Mouse (Mus musculus) brain, embryonic 14.5 days (tissue): ENCODE measurements around the gene Exoc3l.

ENCODE experiments used
- CTCF ChIP-seq: fragments of 200-500 bp; IDR thresholded peaks from 2 replicates; pipeline ENCODE4 v1.5.1; 2012; ENCODE audit warnings: inconsistent platforms, mild to moderate bottlenecking, moderate library complexity, borderline replicate concordance; ENCODE audit not compliant: insufficient read depth, insufficient read length; ENCODE audit errors: extremely low read depth
- POLR2A ChIP-seq: fragments of 200-500 bp; IDR thresholded peaks from 2 replicates; pipeline ENCODE4 v1.6.1; 2012; ENCODE audit warnings: mild to moderate bottlenecking, inconsistent platforms, borderline replicate concordance; ENCODE audit not compliant: poor library complexity, insufficient read depth, insufficient read length, severe bottlenecking; ENCODE audit errors: extremely low read depth

- TF ChIP-seq CTCF (no peak), POLR2A (no peak)
Observed at GRCm38 (mm10) chr8:105254966-105255350, 40.9 kb downstream of the Exoc3l start, which contains the start of gene B3gnt9.
